Mouse (Mus musculus) retina, adult 2 months (tissue): ENCODE measurements at regions not wholly inside any gene's neighbourhood (a gene's known extent, or its start where the extent isn't known, plus 50 kb on each side); places are given as distances from the start of the nearest gene placed in this dataset.

Experiments
- DNase-seq: peaks from one replicate; pipeline ENCODE4 v3.0.0-alpha.2; 2012; ENCODE audit warnings: low read depth, low spot score

GRCm38 (mm10) chrX:99593872-99594487 is 122.9 kb upstream of the Pja1 start:
- DNase-seq = no peak

- DNase-seq = no peak
Observed at GRCm38 (mm10) chrX:99592980-99593379, 121.9 kb upstream of the Pja1 start.

- DNase-seq = no peak
Observed at GRCm38 (mm10) chrX:99587284-99587683, 116.2 kb upstream of the Pja1 start.

GRCm38 (mm10) chrX:99586282-99586681 is 115.2 kb upstream of the Pja1 start:
- DNase-seq = no peak

GRCm38 (mm10) chrX:99585703-99586102 is 114.6 kb upstream of the Pja1 start:
- DNase-seq = no peak

GRCm38 (mm10) chrX:99582611-99583010 is 111.5 kb upstream of the Pja1 start:
- no peak for DNase-seq

- DNase-seq = no peak
Observed at GRCm38 (mm10) chrX:99581632-99582466, 110.8 kb upstream of the Pja1 start.

GRCm38 (mm10) chrX:99579206-99579605 is 108.1 kb upstream of the Pja1 start:
- DNase-seq = no peak

- no peak for DNase-seq
Observed at GRCm38 (mm10) chrX:99578796-99579195, 107.7 kb upstream of the Pja1 start.

GRCm38 (mm10) chrX:99575105-99575504 is 104.0 kb upstream of the Pja1 start:
- no peak for DNase-seq

- no peak for DNase-seq
Observed at GRCm38 (mm10) chrX:99574441-99575103, 103.5 kb upstream of the Pja1 start.

- DNase-seq = no peak
Observed at GRCm38 (mm10) chrX:99570161-99570560, 99.1 kb upstream of the Pja1 start.

GRCm38 (mm10) chrX:99568244-99568643 is 97.2 kb upstream of the Pja1 start:
- no peak for DNase-seq

- no peak for DNase-seq
Observed at GRCm38 (mm10) chrX:99567367-99568164, 96.5 kb upstream of the Pja1 start.

GRCm38 (mm10) chrX:99561995-99562394 is 90.9 kb upstream of the Pja1 start:
- DNase-seq = no peak

GRCm38 (mm10) chrX:99560699-99561098 is 89.6 kb upstream of the Pja1 start:
- DNase-seq = no peak

- no peak for DNase-seq
Observed at GRCm38 (mm10) chrX:99556876-99557354, 85.8 kb upstream of the Pja1 start.

- DNase-seq = no peak
Observed at GRCm38 (mm10) chrX:99555976-99556781, 85.1 kb upstream of the Pja1 start.

GRCm38 (mm10) chrX:99552778-99553177 is 81.7 kb upstream of the Pja1 start:
- DNase-seq = no peak

- no peak for DNase-seq
Observed at GRCm38 (mm10) chrX:99550057-99550760, 79.1 kb upstream of the Pja1 start.
